Mouse (Mus musculus) midbrain, embryonic 15.5 days (tissue): ENCODE results near the gene Insyn1. TPM values are rescaled to one million over a fixed set of nuclear protein-coding genes. Genes with fewer than 3 reads are reported as not detected.

ENCODE experiments used
- ATAC-seq: fragments of 200-750 bp; cut with Nextera tagmentation; replicated peaks from 2 replicates; pipeline ENCODE4 v1.8.0; 2017; ENCODE audit warnings: moderate TSS enrichment
- H3K27ac ChIP-seq: fragments of 300-500 bp; sonication (generic); 2 replicates; pipeline ENCODE4 v1.5.1; 2015; ENCODE audit warnings: mild to moderate bottlenecking, inconsistent platforms
- H3K27me3 ChIP-seq: fragments of 300-500 bp; sonication (generic); replicated peaks from 2 replicates; pipeline ENCODE4 v1.6.1; 2015; ENCODE audit warnings: inconsistent platforms
- H3K36me3 ChIP-seq: fragments of 300-500 bp; sonication (generic); replicated peaks from 2 replicates; pipeline ENCODE4 v1.6.1; 2015; ENCODE audit warnings: inconsistent platforms
- H3K4me1 ChIP-seq: fragments of 300-500 bp; sonication (generic); 2 replicates; pipeline ENCODE4 v1.6.1; 2015; ENCODE audit warnings: inconsistent platforms
- H3K4me2 ChIP-seq: fragments of 300-500 bp; sonication (generic); 2 replicates; pipeline ENCODE4 v1.6.1; 2015; ENCODE audit warnings: inconsistent platforms, mild to moderate bottlenecking, moderate library complexity
- H3K4me3 ChIP-seq: fragments of 300-500 bp; sonication (generic); 2 replicates; pipeline ENCODE4 v1.5.1; 2015; ENCODE audit warnings: mild to moderate bottlenecking, inconsistent platforms
- H3K9ac ChIP-seq: fragments of 300-500 bp; sonication (generic); 2 replicates; pipeline ENCODE4 v1.6.1; 2015; ENCODE audit warnings: mild to moderate bottlenecking, inconsistent platforms
- H3K9me3 ChIP-seq: fragments of 300-500 bp; sonication (generic); 2 replicates; pipeline ENCODE4 v1.6.1; 2016; ENCODE audit warnings: inconsistent platforms
- WGBS: fragments of 180-500 bp; shearing (Covaris S2); methylation state at CpG from one replicate; pipeline ENCODE4 v1.1.7; 2015; ENCODE audit warnings: mixed read lengths; 5-methylcytosine and 5-hydroxymethylcytosine counted together
- polyA plus RNA-seq: library from polyadenylated mRNA; unstranded; fragments of >200 nt; fragmentation: Nextera tagmentation; extraction: Ambion mirVana; gene quantifications from 2 replicates; pipeline ENCODE4 v1.2.1, GENCODE M21; 2015

Insyn1 gene
- polyA plus RNA-seq, 1 experiment from 2014 or later = 10.9 TPM

- 80% methylated on average over 2 of the region's 2 CpGs for WGBS
- H3K36me3 ChIP-seq = no peaks in the 10 kb centered on the region; the same call in 1 of the 2 replicates
Measured at GRCm38 (mm10) chr9:58490391-58490790, 2.0 kb downstream of the Insyn1 start.

GRCm38 (mm10) chr9:58495035-58495434, 6.6 kb downstream of the Insyn1 start:
- Histone ChIP-seq H3K9me3 (no peaks in the 10 kb centered on the region), H3K4me3 (no peak overlapping the region), H3K27me3 (no peaks in the 10 kb centered on the region), H3K27ac (no peak overlapping the region), H3K36me3 (peaks cover 1% of the 10 kb centered on the region; the same call in 1 of the 2 replicates), H3K4me2 (no peak overlapping the region), H3K4me1 (peaks cover 28% of the 10 kb centered on the region), H3K9ac (no peak overlapping the region)
- ATAC-seq = no peak
- WGBS = 77% methylated on average over 2 of the region's 2 CpGs

More at GRCm38 (mm10) chr9:58490391-58490790, 2.0 kb downstream of the Insyn1 start:
- H3K4me2 ChIP-seq = peak overlapping the region; percentile 90
- no peak overlapping the region for H3K27ac ChIP-seq
- 0 out of 2 replicates have a peak, but pooled peaks cover 4% of the 10 kb centered on the region for H3K27me3 ChIP-seq
- H3K9me3 ChIP-seq = no peaks in the 10 kb centered on the region
- no peak for ATAC-seq
- H3K9ac ChIP-seq = peak overlapping the region; percentile 81
- peaks cover 39% of the 10 kb centered on the region for H3K4me1 ChIP-seq
- H3K4me3 ChIP-seq = peak overlapping the region; percentile 70

DNA sequence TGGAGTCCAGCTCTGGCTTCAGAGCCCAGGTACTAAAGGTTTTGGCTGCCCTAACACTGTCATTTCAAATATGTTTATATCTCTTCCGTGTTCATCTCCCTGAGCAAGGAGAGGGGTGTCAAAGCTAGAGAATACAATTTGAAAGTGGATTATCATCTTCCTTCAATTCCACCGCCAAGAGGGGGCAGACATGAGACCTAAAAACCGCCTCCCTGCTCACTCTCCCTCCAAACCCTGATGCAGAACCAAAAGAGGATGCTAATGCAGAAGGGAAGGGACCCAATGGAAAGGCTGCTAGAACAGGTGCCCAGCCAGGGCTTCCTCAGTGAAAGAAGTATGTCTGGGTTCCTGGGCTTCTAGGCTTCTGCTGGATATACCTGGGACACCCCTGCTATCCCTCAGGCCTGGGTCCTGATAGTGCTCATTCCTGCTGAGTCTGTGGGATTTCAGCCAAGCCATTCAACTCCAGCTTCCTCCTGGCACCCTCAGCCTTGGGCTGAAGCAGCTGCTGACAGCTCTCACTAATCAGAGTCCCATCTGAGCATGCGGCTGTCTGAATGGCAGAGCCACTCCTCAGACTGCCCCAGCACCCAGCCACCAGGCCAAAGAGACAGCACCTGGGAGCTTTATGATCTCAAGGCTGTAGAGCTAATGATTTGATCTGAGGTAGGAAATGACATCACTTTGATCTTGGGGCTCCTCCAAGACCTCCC, 8.2 kb downstream of the Insyn1 start:
- H3K4me1 ChIP-seq = peaks cover 12% of the 10 kb centered on the region
- no peak overlapping the region for H3K4me3 ChIP-seq
- H3K4me2 ChIP-seq = no peak overlapping the region
- no peak overlapping the region for H3K27ac ChIP-seq
- ATAC-seq = no peak
- no peak overlapping the region for H3K9ac ChIP-seq
- no peaks in the 10 kb centered on the region for H3K27me3 ChIP-seq
- no peaks in the 10 kb centered on the region for H3K9me3 ChIP-seq
- 35% methylated on average over 4 of the region's 4 CpGs for WGBS
- H3K36me3 ChIP-seq = peaks cover 4% of the 10 kb centered on the region; the same call in 1 of the 2 replicates

GRCm38 (mm10) chr9:58497942-58498341, 9.5 kb downstream of the Insyn1 start:
- Histone ChIP-seq H3K4me1 (peaks cover 6% of the 10 kb centered on the region), H3K9me3 (no peaks in the 10 kb centered on the region), H3K27ac (no peak overlapping the region), H3K36me3 (peaks cover 4% of the 10 kb centered on the region; the same call in 1 of the 2 replicates), H3K9ac (no peak overlapping the region), H3K4me3 (no peak overlapping the region), H3K4me2 (no peak overlapping the region), H3K27me3 (no peaks in the 10 kb centered on the region)
- 69% methylated on average over 4 of the region's 4 CpGs for WGBS
- ATAC-seq = no peak

DNA sequence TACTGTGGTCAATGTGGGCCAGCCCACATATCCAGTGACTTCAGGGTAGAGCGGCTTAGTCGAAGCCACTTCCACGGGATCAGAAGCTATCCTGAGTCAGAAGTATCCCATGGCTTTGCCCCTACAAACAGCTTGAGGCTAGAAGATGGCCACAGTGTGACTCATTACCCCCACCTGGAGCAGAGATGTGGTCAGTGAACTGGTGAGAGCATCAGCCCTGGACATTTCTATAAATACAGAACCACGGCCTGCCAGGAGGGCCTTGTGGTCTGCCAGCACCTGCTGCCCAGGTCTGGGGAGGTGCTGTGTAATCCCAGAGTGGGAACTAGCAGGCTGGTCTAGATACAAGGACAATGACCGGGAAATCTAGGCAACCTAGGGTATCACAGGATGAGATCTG, 12.5 kb downstream of the Insyn1 start:
- Histone ChIP-seq H3K4me1 (peaks cover 4% of the 10 kb centered on the region), H3K4me3 (no peak overlapping the region), H3K27ac (no peak overlapping the region), H3K4me2 (no peak overlapping the region), H3K9me3 (no peaks in the 10 kb centered on the region), H3K27me3 (no peaks in the 10 kb centered on the region), H3K36me3 (0 out of 2 replicates have a peak, but pooled peaks cover 4% of the 10 kb centered on the region), H3K9ac (no peak overlapping the region)
- 84% methylated on average over 5 of the region's 5 CpGs for WGBS
- ATAC-seq = no peak

GRCm38 (mm10) chr9:58507216-58508005, 19.0 kb downstream of the Insyn1 start:
- H3K4me3 ChIP-seq = no peak overlapping the region
- no peak overlapping the region for H3K27ac ChIP-seq
- WGBS = 76% methylated on average over 8 of the region's 8 CpGs
- no peaks in the 10 kb centered on the region for H3K9me3 ChIP-seq
- no peaks in the 10 kb centered on the region for H3K36me3 ChIP-seq
- no peaks in the 10 kb centered on the region for H3K27me3 ChIP-seq
- no peak for ATAC-seq
- no peak overlapping the region for H3K9ac ChIP-seq
- no peak overlapping the region for H3K4me2 ChIP-seq
- no peaks in the 10 kb centered on the region for H3K4me1 ChIP-seq

GRCm38 (mm10) chr9:58510452-58510851, 22.0 kb downstream of the Insyn1 start:
- Histone ChIP-seq H3K27ac (no peak overlapping the region), H3K4me2 (no peak overlapping the region), H3K9me3 (no peaks in the 10 kb centered on the region), H3K4me3 (no peak overlapping the region), H3K9ac (no peak overlapping the region), H3K4me1 (peaks cover 22% of the 10 kb centered on the region), H3K36me3 (no peaks in the 10 kb centered on the region), H3K27me3 (no peaks in the 10 kb centered on the region)
- no peak for ATAC-seq
- 92% methylated on average over 5 of the region's 5 CpGs for WGBS

DNA sequence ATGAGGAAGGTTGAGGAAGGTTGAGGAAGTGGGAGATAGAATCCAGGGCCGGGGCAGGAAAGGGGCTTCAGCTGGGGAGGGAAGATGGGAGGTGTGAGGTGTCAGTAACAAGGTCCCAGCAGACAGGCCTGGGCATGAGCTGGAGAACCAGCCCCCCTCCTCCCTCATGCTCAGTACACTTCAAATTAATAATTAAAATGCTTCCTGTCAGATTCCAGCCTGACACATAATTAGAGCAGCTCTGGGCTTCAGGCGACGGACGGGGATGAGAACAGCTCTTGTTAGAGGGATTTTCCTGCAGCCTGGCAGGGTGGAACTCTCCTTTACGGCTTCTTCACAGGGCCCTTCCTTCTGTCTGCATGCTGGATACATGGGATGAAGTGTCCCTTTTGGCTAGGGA, 25.3 kb downstream of the Insyn1 start:
- no peak overlapping the region for H3K4me2 ChIP-seq
- no peaks in the 10 kb centered on the region for H3K36me3 ChIP-seq
- no peaks in the 10 kb centered on the region for H3K9me3 ChIP-seq
- peaks cover 35% of the 10 kb centered on the region for H3K4me1 ChIP-seq
- H3K27ac ChIP-seq = peak overlapping the region; percentile 80
- 29% methylated on average over 5 of the region's 5 CpGs for WGBS
- peak; percentile 87 for ATAC-seq
- no peak overlapping the region for H3K4me3 ChIP-seq
- H3K9ac ChIP-seq = no peak overlapping the region
- no peaks in the 10 kb centered on the region for H3K27me3 ChIP-seq

DNA sequence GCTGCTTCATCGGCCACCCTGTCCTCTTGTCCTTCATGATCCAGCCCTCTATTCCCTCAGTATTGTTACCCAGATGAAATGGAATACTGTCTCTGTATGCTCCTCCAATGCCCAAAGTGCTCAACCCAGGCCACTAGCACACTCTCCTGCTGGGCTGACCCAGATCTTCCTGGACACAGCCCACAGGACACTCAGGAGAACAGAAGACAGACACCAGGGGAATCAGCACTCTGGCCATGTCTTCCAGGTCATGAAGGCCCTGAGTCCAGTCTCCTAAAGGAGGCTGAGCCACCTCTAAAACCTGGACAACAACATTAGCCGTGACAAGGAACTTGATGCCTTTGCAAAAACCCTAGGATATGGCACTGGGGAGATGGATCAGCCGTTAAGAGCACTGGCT, 28.1 kb downstream of the Insyn1 start:
- Histone ChIP-seq H3K4me1 (peaks cover 35% of the 10 kb centered on the region), H3K4me2 (no peak overlapping the region), H3K27me3 (no peaks in the 10 kb centered on the region), H3K9me3 (no peaks in the 10 kb centered on the region), H3K27ac (no peak overlapping the region), H3K9ac (no peak overlapping the region), H3K4me3 (no peak overlapping the region), H3K36me3 (no peaks in the 10 kb centered on the region)
- ATAC-seq = no peak
- 76% methylated on average over 3 of the region's 3 CpGs for WGBS

DNA sequence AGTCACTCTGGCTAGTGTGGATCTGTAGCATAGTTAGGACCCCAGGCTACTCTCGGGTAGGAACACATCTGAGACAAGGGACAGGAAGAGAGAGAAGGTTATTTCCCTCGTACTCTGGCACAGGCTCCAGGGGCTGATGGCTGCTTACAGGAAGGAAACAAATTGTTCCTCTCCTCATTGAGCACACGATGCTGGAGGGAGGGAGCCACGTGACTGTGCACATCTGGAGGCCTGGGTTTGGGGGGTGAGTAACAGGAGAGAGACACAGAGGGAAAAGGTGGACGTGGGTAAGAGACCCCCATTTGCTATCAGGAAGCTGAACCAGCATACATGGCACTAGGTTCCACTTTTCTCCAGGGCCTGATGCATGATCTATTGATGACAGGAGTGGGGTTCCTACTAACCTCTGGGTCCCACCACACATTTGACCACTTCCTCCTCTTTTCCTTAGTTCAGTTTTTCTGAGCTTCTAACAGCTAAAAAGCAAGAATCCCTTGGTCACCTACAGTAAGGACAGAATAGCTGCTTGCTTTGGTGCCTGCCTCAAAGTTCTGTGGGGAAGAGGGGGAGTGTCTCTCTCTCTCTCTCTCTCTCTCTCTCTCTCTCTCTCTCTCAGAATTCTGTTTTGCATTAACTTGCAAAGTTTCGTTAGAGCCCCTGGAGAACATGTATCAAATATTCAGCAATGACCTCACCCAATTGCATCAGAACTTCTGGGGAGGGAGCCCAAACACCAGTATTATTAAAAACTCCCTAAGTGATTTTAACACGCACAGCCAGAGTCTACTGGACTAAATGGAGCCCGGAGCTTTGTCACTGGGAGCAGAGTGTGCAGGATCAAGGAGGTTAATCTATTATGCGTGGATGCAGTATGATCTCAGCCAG, 29.7 kb downstream of the Insyn1 start:
- no peak for ATAC-seq
- 48% methylated on average over 9 of the region's 9 CpGs for WGBS
- H3K27ac ChIP-seq = no peak overlapping the region
- no peak overlapping the region for H3K4me3 ChIP-seq
- H3K4me2 ChIP-seq = no peak overlapping the region
- H3K27me3 ChIP-seq = no peaks in the 10 kb centered on the region
- H3K36me3 ChIP-seq = no peaks in the 10 kb centered on the region
- peaks cover 35% of the 10 kb centered on the region for H3K4me1 ChIP-seq
- H3K9ac ChIP-seq = no peak overlapping the region
- no peaks in the 10 kb centered on the region for H3K9me3 ChIP-seq

GRCm38 (mm10) chr9:58519953-58520352, 31.6 kb downstream of the Insyn1 start:
- Histone ChIP-seq H3K27me3 (no peaks in the 10 kb centered on the region), H3K4me2 (no peak overlapping the region), H3K9me3 (no peaks in the 10 kb centered on the region), H3K36me3 (no peaks in the 10 kb centered on the region), H3K27ac (no peak overlapping the region), H3K4me1 (peaks cover 18% of the 10 kb centered on the region), H3K4me3 (no peak overlapping the region), H3K9ac (no peak overlapping the region)
- no peak for ATAC-seq
- 84% methylated on average over 3 of the region's 3 CpGs for WGBS
